Mouse (Mus musculus) stomach, postnatal 0 days (tissue): ENCODE measurements around the gene Npr1.

Source experiments
- CTCF ChIP-seq: IDR thresholded peaks from 2 replicates; pipeline ENCODE4 v1.5.1; 2016; ENCODE audit warnings: antibody characterized with exemption, low read depth, mild to moderate bottlenecking, moderate library complexity
- EP300 ChIP-seq: optimal IDR thresholded peaks from 2 replicates; pipeline ENCODE3; 2016; ENCODE audit warnings: antibody characterized with exemption

GRCm38 (mm10) chr3:90515242-90515641 is 49.6 kb upstream of the Npr1 start:
- TF ChIP-seq CTCF (no peak), EP300 (no peak)
